Mouse (Mus musculus): Measurements from ENCODE around the gene Max. TPM values are rescaled to one million over a fixed set of nuclear protein-coding genes. Genes with fewer than 3 reads are reported as not detected.

Gene Max
- 83.3 and 98.7 TPM in 2 replicates for polyA plus RNA-seq (2011; ENCODE audit: insufficient read length, low read depth, missing spikeins)

DNA sequence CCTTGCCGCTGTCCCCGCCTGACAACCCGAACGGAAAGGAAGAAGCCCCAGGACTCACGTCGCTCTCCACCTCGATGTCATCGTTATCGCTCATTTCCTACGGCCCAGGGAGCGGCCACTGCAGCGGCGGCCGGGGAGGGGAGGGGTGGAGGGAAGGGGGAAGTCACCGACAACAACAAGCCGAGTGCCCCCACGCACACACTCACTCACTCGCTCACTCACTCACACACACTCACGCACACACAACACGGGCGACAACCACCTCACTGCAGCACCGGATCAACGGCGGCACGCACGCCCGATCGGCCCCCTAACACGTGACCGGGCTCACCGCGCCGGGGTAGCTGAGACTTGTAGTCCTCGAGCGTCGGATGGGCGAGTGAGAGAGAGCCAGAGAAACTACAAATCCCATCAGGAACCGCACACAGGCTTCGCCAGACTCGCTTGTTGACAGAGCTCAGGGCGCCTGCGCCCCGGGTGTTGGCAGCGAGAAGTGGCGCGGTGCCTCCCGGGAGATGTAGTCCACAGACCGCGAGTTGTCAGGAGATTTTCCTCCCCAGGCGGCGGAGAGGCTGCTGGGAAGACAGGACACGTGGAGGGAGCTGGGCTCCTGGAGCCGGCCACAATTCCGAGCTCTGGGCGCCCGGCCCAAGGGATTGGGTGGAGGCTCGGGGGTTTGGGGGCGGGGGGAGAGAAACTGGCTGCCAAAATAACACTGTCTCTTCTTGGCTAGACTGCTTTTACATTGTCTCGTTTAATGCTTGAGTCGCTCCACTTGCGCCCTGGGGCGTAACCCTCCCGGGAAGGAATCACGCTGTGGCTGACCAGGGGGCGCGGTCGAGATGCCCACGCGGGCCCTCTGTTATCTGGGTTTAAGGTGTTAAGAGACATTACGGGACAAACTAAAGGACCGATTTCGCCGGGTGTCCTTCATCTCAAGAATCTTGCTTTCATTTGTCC is at the start of gene Max:
Max (minus strand) TSS at position 270 of the 960 bp plus-strand sequence.
- H3K27ac ChIP-seq (ENCODE audit: insufficient read depth, low read length): peak within 1 kb of the TSS; percentile 48
- TF ChIP-seq POLR2A (IDR thresholded peaks at IDR 0.05; ENCODE audit: low read depth, low read length) (peak; percentile 95), CTCF (IDR thresholded peaks at IDR 0.05; ENCODE audit: borderline replicate concordance, insufficient read depth, low read length) (no peak)
- no peaks in the 10 kb centered on the region for H3K4me1 ChIP-seq (ENCODE audit: control insufficient read depth, insufficient read depth, low read length)
- H3K4me3 ChIP-seq (ENCODE audit: insufficient read depth, low read length): peak within 1 kb of the TSS; percentile 78

DNA sequence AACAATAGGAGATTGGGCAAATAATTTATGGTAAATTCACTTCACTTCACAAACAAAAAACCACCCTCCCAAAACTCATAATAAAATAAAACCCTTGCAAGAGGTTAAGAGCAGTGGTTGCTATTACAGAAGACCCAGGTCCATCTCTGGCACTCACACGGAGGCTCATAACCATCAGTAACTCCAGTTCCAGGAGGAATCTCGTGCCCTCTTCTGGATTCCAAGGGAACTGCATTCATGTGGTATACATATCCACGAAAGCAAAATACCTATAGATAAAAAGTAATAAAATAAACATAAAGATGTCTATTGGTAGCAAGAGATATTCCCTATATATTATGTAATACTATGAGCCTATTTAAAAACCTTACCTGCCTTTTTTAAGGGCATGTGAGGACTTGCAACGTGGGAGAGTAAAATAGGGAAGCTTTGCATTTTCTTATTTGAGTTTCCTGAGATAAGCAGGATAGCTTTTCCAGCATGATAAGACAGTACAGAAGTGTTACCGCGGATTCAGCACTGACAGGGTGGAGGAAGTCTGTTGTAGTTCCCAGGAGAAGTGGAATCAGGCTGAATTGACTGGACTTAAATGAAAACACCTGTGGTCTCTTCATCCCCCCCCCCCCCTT is 49.2 kb upstream of the Max start:
- no peak overlapping the region for H3K4me3 ChIP-seq (ENCODE audit: insufficient read depth, low read length)
- H3K27ac ChIP-seq (ENCODE audit: insufficient read depth, low read length): no peak overlapping the region
- no peak for TF ChIP-seq CTCF (IDR thresholded peaks at IDR 0.05; ENCODE audit: borderline replicate concordance, insufficient read depth, low read length)
- no peaks in the 10 kb centered on the region for H3K4me1 ChIP-seq (ENCODE audit: control insufficient read depth, insufficient read depth, low read length)

DNA sequence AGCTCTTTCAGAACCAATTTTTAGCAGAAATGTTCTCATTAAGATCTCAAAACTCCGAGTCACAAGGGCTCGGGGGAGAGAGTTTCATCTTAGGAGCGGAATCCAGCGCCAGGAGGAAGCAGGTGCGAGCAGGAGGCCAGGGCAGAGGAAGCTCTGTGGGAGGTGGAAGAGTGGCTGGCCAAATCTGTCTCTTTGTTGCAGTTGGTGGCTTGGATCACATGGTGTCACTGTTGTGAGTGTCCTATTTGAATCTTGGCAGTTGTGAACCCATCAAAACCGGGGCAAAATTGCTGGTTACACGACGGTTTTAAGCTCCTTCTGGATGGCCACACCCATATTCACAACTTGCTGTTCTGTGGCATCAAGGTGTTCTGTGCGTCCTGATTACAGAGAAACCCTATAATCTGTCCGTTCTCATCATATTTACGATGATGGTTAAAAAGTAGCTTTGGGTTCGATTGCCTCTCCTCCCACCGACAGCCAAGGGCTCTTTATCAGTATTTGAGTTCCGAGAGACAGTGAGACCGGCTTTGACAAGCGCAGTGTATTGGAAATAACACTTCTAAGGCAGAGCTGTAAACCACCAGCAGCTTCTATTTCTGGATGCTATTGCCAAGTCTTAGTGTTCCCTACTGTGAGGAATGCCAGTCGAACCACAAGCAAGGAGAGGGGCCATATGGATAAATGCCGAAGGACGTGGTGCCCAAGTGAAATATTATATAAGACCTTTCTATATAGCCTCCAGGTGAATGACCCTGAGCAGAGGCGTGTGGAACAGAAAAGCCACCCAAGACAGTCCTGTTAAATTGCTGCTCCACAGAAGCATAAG is 47.4 kb upstream of the Max start:
- H3K4me1 ChIP-seq (ENCODE audit: control insufficient read depth, insufficient read depth, low read length): no peaks in the 10 kb centered on the region
- no peak overlapping the region for H3K4me3 ChIP-seq (ENCODE audit: insufficient read depth, low read length)
- H3K27ac ChIP-seq (ENCODE audit: insufficient read depth, low read length): no peak overlapping the region
- no peak for TF ChIP-seq POLR2A (IDR thresholded peaks at IDR 0.05; ENCODE audit: low read depth, low read length)
- no peak for TF ChIP-seq CTCF (IDR thresholded peaks at IDR 0.05; ENCODE audit: borderline replicate concordance, insufficient read depth, low read length)

DNA sequence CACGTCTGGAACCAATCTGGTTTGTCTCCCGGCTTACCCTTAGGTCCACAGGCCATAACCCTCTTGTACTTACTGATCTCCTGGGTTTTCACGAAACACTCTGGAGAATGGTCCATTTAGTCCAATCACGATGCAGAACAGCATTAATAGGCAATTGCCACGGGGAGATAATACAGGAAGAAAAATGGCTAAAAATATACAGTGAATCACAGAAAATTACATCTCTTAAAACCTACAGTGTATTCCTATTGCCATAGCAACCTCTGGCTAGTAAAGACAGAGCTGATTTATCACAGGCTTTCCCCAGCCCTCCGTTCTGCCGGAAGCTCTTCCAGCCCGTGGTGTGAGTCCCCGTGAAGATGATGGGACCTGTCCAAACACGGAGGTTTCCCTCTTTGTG is 42.9 kb upstream of the Max start:
- no peak overlapping the region for H3K27ac ChIP-seq (ENCODE audit: insufficient read depth, low read length)
- no peak overlapping the region for H3K4me3 ChIP-seq (ENCODE audit: insufficient read depth, low read length)
- TF ChIP-seq POLR2A (IDR thresholded peaks at IDR 0.05; ENCODE audit: low read depth, low read length) (no peak), CTCF (IDR thresholded peaks at IDR 0.05; ENCODE audit: borderline replicate concordance, insufficient read depth, low read length) (no peak)
- H3K4me1 ChIP-seq (ENCODE audit: control insufficient read depth, insufficient read depth, low read length): no peaks in the 10 kb centered on the region

DNA sequence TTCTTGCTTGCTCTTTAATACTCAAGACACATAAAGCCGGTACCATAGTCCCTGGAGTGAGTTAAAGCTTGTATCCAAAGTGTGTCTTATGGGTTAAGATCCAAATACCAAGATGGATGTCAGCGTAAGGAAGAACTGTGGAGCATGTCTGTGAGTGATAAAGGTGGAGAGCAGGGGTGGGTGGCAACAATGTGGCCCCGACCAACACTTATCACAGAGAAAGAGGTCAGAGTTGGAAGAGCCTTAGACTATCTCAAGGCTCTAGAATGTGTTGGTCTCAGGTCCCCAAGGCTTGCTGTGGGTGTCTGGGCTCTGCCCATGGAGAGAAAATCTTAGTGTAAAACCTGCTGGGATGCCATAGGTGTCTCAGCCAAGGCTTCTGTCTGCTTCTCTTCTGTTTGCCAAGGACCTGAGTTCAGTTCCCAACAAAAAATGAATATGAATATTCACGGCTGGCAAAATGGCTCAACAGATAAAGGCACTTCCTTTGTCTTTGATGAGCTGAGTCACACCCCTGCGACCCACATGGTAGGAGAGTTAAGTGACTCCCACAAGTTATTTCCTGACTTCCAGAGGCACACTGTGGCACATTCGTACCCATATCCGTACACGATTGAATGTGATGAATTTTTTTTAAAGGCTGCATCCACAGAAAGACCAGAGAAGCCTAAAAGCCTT is 40.7 kb upstream of the Max start:
- Histone ChIP-seq H3K4me1 (ENCODE audit: control insufficient read depth, insufficient read depth, low read length) (no peaks in the 10 kb centered on the region), H3K4me3 (ENCODE audit: insufficient read depth, low read length) (no peak overlapping the region), H3K27ac (ENCODE audit: insufficient read depth, low read length) (no peak overlapping the region)
- TF ChIP-seq POLR2A (IDR thresholded peaks at IDR 0.05; ENCODE audit: low read depth, low read length): no peak
- no peak for TF ChIP-seq CTCF (IDR thresholded peaks at IDR 0.05; ENCODE audit: borderline replicate concordance, insufficient read depth, low read length)

DNA sequence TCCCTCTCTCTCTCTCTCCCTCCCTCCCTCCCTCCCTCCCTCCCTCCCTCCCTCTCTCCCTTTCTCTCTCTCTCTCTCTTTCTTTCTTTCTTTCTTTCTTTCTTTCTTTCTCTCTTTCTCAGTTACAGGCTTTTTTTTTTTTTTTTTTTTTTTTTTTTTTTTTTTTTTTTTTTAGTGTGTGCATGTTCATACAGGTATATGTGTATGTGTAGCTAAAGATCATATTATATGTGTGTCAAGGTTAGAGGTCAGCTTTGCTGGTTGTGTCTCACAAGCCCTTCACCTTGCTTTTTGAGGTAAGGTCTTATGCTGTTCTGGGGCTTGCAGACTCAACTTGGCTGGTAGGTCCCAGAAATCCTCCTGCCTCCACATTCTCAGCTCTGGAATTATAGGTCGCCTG is 39.3 kb upstream of the Max start:
- no peak overlapping the region for H3K4me3 ChIP-seq (ENCODE audit: insufficient read depth, low read length)
- no peak overlapping the region for H3K27ac ChIP-seq (ENCODE audit: insufficient read depth, low read length)
- no peaks in the 10 kb centered on the region for H3K4me1 ChIP-seq (ENCODE audit: control insufficient read depth, insufficient read depth, low read length)
- TF ChIP-seq POLR2A (IDR thresholded peaks at IDR 0.05; ENCODE audit: low read depth, low read length) (no peak), CTCF (IDR thresholded peaks at IDR 0.05; ENCODE audit: borderline replicate concordance, insufficient read depth, low read length) (no peak)

- no peaks in the 10 kb centered on the region for H3K4me1 ChIP-seq (ENCODE audit: control insufficient read depth, insufficient read depth, low read length)
- TF ChIP-seq POLR2A (IDR thresholded peaks at IDR 0.05; ENCODE audit: low read depth, low read length) (no peak), CTCF (IDR thresholded peaks at IDR 0.05; ENCODE audit: borderline replicate concordance, insufficient read depth, low read length) (no peak)
- H3K27ac ChIP-seq (ENCODE audit: insufficient read depth, low read length): no peak overlapping the region
Observed at GRCm38 (mm10) chr12:77000705-77001284, 38.8 kb upstream of the Max start.

GRCm38 (mm10) chr12:77000096-77000704 is 38.2 kb upstream of the Max start:
- 0 out of 2 replicates have a peak, but pooled peaks have one; percentile 27 for TF ChIP-seq CTCF (IDR thresholded peaks at IDR 0.05; ENCODE audit: borderline replicate concordance, insufficient read depth, low read length)
- no peak for TF ChIP-seq POLR2A (IDR thresholded peaks at IDR 0.05; ENCODE audit: low read depth, low read length)
- Histone ChIP-seq H3K4me1 (ENCODE audit: control insufficient read depth, insufficient read depth, low read length) (no peaks in the 10 kb centered on the region), H3K4me3 (ENCODE audit: insufficient read depth, low read length) (no peak overlapping the region), H3K27ac (ENCODE audit: insufficient read depth, low read length) (no peak overlapping the region)

More at GRCm38 (mm10) chr12:77000705-77001284, 38.8 kb upstream of the Max start:
- no peak overlapping the region for H3K4me3 ChIP-seq (ENCODE audit: insufficient read depth, low read length)
